1 mouse cellular context compared by ENCODE assay signal in the genomic region with DNA sequence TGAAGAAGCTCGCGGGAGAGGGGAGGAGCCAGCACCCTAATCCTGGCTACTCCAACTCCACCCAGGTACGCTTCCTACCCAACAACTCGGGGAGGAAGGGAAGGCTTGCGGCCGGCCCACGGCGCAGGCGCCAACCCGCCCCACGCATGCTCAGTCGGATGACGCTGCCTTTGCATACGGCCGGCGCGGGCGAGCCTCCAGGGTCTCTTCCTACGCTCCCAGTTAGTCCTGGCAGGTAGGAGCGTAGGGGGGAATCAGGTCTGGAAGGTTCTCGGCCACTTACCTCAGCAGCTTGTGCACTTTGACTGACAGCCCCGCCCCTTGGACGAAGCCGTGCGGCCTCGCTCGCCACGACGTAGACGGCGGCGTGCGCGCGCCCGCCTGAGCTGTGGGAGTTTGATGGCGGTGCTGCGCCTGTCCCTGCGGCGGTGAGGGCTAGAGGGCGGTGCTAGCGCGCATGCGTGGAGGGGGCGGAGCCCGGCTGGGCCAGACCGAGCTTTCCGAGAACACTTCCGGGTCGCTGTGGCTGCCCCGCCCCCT.
TF ChIP-seq lines count a peak whose summit lies in the region.

TSS of gene Ascc1 (plus strand) at position 133 of the 540 bp plus-strand sequence.
TSS of gene Anapc16 (minus strand) at position 463 of the 540 bp plus-strand sequence.

TF ChIP-seq in myocyte, 11 proteins besides CTCF, POLR2A, EP300 and RAD21 (continued from another document):
- TF ChIP-seq CEBPB (IDR thresholded peaks at IDR 0.05; ENCODE audit: insufficient read depth, poor library complexity, severe bottlenecking) (no peak), USF1 (IDR thresholded peaks at IDR 0.05; ENCODE audit: low read depth) (no peak), MYOG (IDR thresholded peaks at IDR 0.05; ENCODE audit: control insufficient read depth in 1 of 3, insufficient read depth in 1 of 3, insufficient read length in 2 of 3, low read depth in 2 of 3) (peak in 1 of 3 experiments; percentile 24), POLR2AphosphoS2 (IDR thresholded peaks at IDR 0.05; ENCODE audit: insufficient read length, low read depth) (peak; percentile 86), SRF (IDR thresholded peaks at IDR 0.05; ENCODE audit: control insufficient read depth, insufficient read length, low read depth) (no peak)
